Mouse (Mus musculus) adrenal gland, adult (tissue): ENCODE measurements around the gene Cln3.
A peak's percentile ranks its signal among the peaks of the same experiment; 100 is the strongest.

Source experiments
- DNase-seq, 2 experiments: peaks; one replicate each; pipeline ENCODE4 v3.0.0; 2022 to 2023; ENCODE audit warnings: low spot score in 1 of 2; ENCODE audit not compliant: inconsistent age in 2 of 2

The Cln3 gene

GRCm38 (mm10) chr7:126528166-126528577 is 57.4 kb downstream of the Cln3 start:
- peak in 1 of 2 experiments; percentile 81 for DNase-seq

GRCm38 (mm10) chr7:126523316-126523715 is 62.3 kb downstream of the Cln3 start:
- DNase-seq = no peak
